Mouse (Mus musculus) C2C12 (cell line): Measurements from ENCODE around the gene Adarb2. TPM values are rescaled to one million over a fixed set of nuclear protein-coding genes. Genes with fewer than 3 reads are reported as not detected.

ENCODE experiments used
- H3K27me3 ChIP-seq: one replicate; pipeline ENCODE4 v1.6.1; 2011; ENCODE audit not compliant: control insufficient read depth, insufficient read depth, insufficient read length
- H3K36me3 ChIP-seq: one replicate; pipeline ENCODE4 v1.6.1; 2011; ENCODE audit not compliant: control insufficient read depth, insufficient read depth
- H3K4me3 ChIP-seq: one replicate; pipeline ENCODE4 v1.5.1; 2011; ENCODE audit warnings: mild to moderate bottlenecking, control low read depth; ENCODE audit not compliant: poor library complexity, insufficient read depth, severe bottlenecking
- H3K79me2 ChIP-seq: one replicate; pipeline ENCODE4 v1.6.1; 2011; ENCODE audit not compliant: control insufficient read depth, insufficient read depth
- H3K79me3 ChIP-seq: one replicate; pipeline ENCODE4 v1.6.1; 2011; ENCODE audit warnings: low read depth, control low read depth
- H3ac ChIP-seq: one replicate; pipeline ENCODE3; 2011; ENCODE audit warnings: low read depth; ENCODE audit not compliant: control insufficient read depth, insufficient read length
- CEBPB ChIP-seq: IDR thresholded peaks from one replicate; pipeline ENCODE4 v1.6.1; 2011; ENCODE audit warnings: low read depth, mild to moderate bottlenecking, control low read depth, moderate library complexity
- CTCF ChIP-seq: IDR thresholded peaks from one replicate; pipeline ENCODE4 v1.5.1; 2011; ENCODE audit not compliant: control insufficient read depth, insufficient read depth, insufficient read length
- FOSL1 ChIP-seq: IDR thresholded peaks from one replicate; pipeline ENCODE4 v1.8.0; 2011; ENCODE audit warnings: mild to moderate bottlenecking, low read length; ENCODE audit not compliant: poor library complexity, insufficient read depth, severe bottlenecking
- MAX ChIP-seq: IDR thresholded peaks from one replicate; pipeline ENCODE4 v1.6.1; 2011; ENCODE audit warnings: mild to moderate bottlenecking, control low read depth
- MYOD1 ChIP-seq: IDR thresholded peaks from one replicate; pipeline ENCODE4 v1.6.1; 2011; ENCODE audit warnings: low read depth; ENCODE audit not compliant: control insufficient read depth, insufficient read length
- MYOG ChIP-seq: IDR thresholded peaks from one replicate; pipeline ENCODE4 v1.6.1; 2011; ENCODE audit not compliant: control insufficient read depth, insufficient read length; ENCODE audit errors: extremely low read depth
- USF1 ChIP-seq: IDR thresholded peaks from one replicate; pipeline ENCODE4 v1.6.1; 2011; ENCODE audit warnings: low read depth, mild to moderate bottlenecking, control low read depth, moderate library complexity
- polyA plus RNA-seq: library from polyadenylated mRNA; unstranded; fragments of >200 nt; fragmentation: generic; extraction: Trizol; gene quantifications from one replicate; pipeline ENCODE4 v1.2.1, GENCODE M21; 2012; ENCODE audit warnings: missing spikeins

The Adarb2 gene
- polyA plus RNA-seq, 1 experiment: 0.01 TPM

DNA sequence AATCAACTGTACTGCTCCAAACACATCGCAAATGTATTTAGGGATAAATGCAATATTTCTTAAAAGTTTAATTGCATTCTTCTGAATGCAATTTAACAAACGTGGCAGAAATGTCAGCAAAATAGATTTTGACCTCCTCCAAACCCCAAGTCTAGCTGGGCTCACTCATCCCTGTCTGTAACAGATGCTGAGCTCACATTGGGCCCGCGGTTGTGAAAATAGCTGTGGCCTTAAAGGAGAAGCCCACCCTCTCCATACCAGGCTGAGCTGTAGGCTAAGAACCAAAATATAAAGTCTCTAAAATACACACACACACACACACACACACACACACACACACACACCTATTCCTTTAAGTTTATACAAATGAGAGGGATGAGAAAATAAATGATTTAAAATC, 8.1 kb downstream of the Adarb2 start:
- Histone ChIP-seq H3K27me3 (peaks cover 4% of the 10 kb centered on the region), H3K4me3 (no peak overlapping the region), H3K36me3 (no peaks in the 10 kb centered on the region), H3K79me2 (no peaks in the 10 kb centered on the region), H3K79me3 (no peaks in the 10 kb centered on the region), H3ac (no peak overlapping the region)
- TF ChIP-seq CEBPB (no peak), FOSL1 (no peak), MYOD1 (no peak), CTCF (no peak), MAX (no peak), MYOG (no peak), USF1 (no peak)

DNA sequence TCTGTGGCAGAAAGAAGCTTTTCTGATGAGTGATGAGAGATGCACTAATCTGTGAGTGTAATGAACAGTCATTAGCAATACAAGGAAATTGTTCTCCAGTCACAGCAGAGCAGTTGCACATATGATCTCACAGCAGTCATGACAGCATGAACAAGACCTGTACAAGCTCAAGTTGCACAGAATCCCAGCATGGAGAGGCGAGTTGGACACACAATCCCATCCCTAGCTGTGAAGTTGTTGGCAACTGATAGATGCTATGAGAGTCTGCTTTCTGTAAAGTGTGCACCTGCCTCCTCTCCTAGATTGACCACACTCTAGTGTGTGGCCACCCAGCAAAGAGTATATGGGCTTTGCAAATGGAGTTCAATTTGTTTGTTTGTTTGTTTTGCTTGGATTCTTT, 36.2 kb downstream of the Adarb2 start:
- Histone ChIP-seq H3K27me3 (no peaks in the 10 kb centered on the region), H3ac (no peak overlapping the region), H3K79me2 (no peaks in the 10 kb centered on the region), H3K79me3 (no peaks in the 10 kb centered on the region), H3K4me3 (no peak overlapping the region), H3K36me3 (no peaks in the 10 kb centered on the region)
- TF ChIP-seq CTCF: no peak
- TF ChIP-seq FOSL1: no peak
- no peak for TF ChIP-seq CEBPB
- no peak for TF ChIP-seq MYOD1
- TF ChIP-seq USF1: no peak

DNA sequence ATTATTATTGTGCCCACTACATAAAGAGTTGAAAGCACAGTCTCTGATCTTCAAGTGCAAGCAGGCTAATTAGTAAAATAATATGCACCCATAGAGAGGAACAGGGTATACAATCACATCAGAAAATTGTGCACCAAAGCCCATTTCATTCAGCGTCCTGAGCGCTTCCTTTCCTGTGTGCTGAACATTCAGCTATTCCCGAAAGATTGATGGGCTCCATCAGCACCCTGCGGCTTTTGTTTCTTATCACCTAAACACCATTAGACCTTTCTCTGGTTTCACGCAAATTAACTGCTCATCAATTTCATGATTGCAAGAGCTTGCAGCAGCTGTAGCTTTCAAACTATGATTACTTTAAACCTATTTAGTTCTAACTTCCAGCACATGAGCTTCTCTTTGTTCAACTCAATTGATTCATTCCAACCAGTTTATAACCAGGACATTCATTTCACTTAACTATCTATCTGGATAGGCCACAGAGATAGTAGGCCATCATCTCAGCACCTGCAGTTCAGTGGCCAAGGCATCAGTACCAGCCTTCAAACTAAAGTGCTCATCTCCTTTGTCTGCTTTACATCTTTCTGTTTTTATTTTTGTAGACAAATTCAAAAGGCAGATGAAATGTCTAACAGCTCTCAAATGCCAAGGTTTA, 45.5 kb downstream of the Adarb2 start:
- H3K4me3 ChIP-seq: no peak overlapping the region
- TF ChIP-seq FOSL1 (no peak), CTCF (no peak), CEBPB (no peak), MYOG (no peak), MAX (no peak), USF1 (no peak), MYOD1 (no peak)
- H3K79me2 ChIP-seq: no peaks in the 10 kb centered on the region
- no peaks in the 10 kb centered on the region for H3K79me3 ChIP-seq
- H3ac ChIP-seq: no peak overlapping the region
- no peaks in the 10 kb centered on the region for H3K27me3 ChIP-seq
- no peaks in the 10 kb centered on the region for H3K36me3 ChIP-seq

DNA sequence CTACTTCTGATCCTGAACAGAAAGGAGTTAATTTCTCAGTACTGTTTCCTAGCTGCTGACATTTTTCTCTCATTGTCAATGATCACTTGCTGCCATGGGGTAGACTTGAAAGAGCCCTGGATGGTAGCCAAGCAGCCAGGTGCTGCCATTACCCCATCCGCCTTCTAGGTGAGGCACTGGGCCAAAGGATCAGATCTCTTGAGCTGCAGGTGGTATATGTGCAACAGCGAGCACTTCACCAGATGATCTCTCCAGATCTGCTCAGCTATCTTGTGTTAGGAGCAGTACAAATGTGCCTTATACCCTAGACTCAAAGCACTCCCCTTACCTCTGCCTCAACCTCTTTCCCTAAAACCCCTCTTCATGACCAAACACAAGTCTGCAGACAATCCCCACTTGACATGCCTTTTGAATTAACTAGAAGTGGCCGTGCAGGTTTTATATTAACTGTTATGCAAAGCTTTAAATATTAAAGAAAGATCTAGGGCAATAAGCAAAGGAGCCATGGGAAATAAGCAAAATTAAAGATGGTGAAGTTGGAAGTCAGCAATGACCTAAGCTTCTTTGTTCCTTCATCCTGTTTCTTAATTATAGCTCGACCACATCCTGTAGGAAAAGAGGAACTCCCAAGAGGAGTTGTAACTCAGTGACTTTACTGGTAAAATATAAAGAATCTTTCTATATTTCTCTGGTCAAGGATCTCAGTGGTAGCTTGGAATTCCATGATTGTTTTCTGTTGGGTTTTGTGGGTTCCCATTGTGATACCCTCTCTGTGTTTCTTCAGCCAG, 69.7 kb downstream of the Adarb2 start:
- H3K4me3 ChIP-seq: no peak overlapping the region
- TF ChIP-seq FOSL1: no peak
- no peak for TF ChIP-seq MAX
- TF ChIP-seq CEBPB: no peak
- no peak for TF ChIP-seq CTCF
- TF ChIP-seq MYOD1: no peak
- TF ChIP-seq USF1: no peak
- no peak for TF ChIP-seq MYOG
- H3ac ChIP-seq: no peak overlapping the region

DNA sequence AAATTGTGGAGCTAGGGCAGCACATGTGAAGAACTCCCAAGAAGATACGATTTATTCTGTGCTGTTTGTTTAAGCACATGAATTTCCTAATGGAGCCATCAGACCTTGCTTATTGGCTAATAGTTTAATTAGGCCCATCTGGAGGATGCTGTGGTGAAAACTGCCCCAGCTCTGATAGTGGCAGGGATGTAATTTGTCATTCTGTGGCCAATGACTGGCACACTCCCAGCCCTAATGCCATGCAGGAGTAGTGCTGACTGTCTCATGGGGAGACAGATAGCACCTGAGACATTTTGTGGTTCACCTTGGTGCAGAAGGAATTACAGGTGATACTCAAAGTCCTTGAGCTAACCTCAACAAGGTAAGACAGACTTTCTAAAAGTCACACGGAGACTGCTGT, 80.5 kb downstream of the Adarb2 start:
- Histone ChIP-seq H3K36me3 (no peaks in the 10 kb centered on the region), H3K27me3 (no peaks in the 10 kb centered on the region), H3K79me3 (no peaks in the 10 kb centered on the region), H3K4me3 (no peak overlapping the region), H3ac (no peak overlapping the region), H3K79me2 (no peaks in the 10 kb centered on the region)
- TF ChIP-seq CTCF (no peak), CEBPB (no peak), MYOG (no peak), MAX (no peak), MYOD1 (no peak), USF1 (no peak), FOSL1 (no peak)

More for the DNA sequence above, 69.7 kb downstream of the Adarb2 start:
- H3K79me2 ChIP-seq: no peaks in the 10 kb centered on the region
- H3K27me3 ChIP-seq: no peaks in the 10 kb centered on the region
- no peaks in the 10 kb centered on the region for H3K79me3 ChIP-seq
- H3K36me3 ChIP-seq: no peaks in the 10 kb centered on the region
